Mouse (Mus musculus): ENCODE measurements around the gene Elmod1.
"Not testable (repeated sequence)": the region's sequence is repeated elsewhere in the genome, so short reads cannot be mapped to it uniquely, and the experiment has no call there.

Gene Elmod1

DNA sequence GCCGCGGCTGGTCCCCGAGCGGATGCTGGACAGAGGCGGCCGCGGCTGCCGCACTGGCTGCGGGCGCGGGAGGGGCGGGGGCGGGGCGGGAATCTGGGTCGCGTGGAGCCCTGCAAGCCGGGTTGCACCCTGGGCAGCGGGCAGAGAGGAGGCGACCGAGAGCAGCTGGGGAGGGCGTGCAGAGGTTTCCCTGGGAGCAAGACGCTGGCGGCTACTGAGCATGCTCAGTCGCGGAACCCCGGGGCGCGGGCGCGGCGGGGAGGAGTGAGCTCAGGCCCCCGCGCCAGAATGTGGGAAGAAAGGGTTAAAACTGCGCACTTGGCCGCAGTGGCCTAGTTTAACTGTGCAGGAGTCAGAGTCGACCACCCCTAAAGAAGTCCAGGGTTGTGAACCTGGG is at the start of gene Elmod1:
Gene Elmod1, minus strand, starts transcription at position 180 of the 397 bp plus-strand sequence.
- no peak for DNase-seq (ENCODE audit: low read depth, low spot score)

DNA sequence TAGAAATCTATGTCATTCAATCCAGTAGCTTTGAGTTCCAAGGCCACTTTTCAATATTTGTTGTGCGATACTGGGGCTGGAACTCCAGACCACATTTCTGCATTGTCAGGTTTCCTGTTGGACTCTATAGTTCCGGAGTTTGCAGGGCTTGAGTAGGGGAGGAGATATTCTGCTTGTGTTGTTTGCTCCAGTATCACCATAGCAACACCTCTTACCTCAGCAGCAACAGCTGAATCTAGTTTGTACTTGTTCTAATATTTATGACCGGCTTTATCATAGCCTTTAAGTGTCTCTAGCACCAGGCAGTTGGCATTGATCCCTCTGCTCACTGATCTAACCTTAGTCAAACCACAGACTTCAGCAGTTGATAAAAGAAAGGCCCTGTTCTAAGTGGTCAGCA is 47.7 kb upstream of the Elmod1 start:
- no peak for DNase-seq (ENCODE audit: low read depth, low spot score)

DNA sequence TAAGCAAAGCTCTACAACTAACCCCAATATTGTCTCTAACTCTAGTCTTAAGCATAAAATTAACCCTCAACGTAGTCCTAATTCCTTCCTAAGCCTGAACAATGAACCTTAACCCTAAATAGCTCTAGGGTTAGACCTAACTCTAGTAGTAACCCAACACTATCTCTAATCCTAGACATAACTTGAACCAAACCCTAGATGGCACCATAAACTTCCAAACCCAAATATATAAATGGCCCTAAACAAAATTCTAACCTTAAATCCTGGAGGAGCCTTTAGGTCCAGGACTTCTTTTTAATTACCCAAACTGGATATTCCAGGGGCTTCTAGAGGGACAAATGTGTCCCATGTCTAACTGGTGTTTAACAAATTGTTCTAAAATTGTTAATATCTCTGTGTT is 19.4 kb upstream of the Elmod1 start:
- DNase-seq (ENCODE audit: low read depth, low spot score): no peak

GRCm38 (mm10) chr9:53992567-53992966 is 17.5 kb upstream of the Elmod1 start:
- not testable (repeated sequence) for DNase-seq (ENCODE audit: low read depth, low spot score)

- DNase-seq (ENCODE audit: low read depth, low spot score): peak; percentile 44
Observed at GRCm38 (mm10) chr9:53990921-53991320, 15.8 kb upstream of the Elmod1 start.

DNA sequence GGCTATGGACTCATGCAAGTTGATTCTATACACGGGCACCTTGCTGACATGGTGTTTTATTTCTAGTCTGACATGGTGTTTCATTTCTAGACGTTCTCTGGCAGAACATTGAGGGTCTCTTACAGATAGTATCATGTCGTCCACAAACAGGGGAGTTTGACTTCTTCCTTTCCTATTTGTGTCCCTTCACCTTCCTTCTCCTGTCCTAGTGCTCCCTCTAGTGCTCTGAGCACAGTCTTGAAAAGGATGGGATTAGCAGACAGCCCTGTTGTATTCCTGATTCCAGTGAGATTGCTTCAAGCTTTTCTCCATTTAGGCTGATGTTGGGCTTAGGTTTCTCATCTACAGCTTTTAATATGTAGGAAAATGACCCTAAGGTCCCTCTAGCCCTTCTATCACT is 11.9 kb upstream of the Elmod1 start:
- DNase-seq (ENCODE audit: low read depth, low spot score): no peak

DNA sequence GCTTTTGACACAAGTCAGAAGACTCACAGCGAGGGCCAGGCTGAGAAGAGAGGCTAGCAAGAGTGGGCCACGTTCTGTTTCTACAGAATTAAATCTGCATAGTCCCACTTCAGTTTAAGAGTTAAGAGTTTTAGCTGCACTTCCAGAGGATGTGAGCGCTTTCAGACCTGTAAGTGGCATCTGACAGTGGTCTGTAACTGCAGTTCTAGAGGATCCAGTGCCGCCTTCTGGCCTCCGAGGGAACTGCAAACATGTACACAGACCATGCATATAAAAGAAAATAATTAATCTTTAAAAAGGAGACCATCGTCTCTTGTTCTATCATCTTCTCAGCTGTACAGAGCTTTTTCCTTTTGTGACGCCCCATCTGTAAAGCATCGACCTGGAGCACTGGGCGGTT is 9.8 kb upstream of the Elmod1 start:
- peak; percentile 51 for DNase-seq (ENCODE audit: low read depth, low spot score)

DNA sequence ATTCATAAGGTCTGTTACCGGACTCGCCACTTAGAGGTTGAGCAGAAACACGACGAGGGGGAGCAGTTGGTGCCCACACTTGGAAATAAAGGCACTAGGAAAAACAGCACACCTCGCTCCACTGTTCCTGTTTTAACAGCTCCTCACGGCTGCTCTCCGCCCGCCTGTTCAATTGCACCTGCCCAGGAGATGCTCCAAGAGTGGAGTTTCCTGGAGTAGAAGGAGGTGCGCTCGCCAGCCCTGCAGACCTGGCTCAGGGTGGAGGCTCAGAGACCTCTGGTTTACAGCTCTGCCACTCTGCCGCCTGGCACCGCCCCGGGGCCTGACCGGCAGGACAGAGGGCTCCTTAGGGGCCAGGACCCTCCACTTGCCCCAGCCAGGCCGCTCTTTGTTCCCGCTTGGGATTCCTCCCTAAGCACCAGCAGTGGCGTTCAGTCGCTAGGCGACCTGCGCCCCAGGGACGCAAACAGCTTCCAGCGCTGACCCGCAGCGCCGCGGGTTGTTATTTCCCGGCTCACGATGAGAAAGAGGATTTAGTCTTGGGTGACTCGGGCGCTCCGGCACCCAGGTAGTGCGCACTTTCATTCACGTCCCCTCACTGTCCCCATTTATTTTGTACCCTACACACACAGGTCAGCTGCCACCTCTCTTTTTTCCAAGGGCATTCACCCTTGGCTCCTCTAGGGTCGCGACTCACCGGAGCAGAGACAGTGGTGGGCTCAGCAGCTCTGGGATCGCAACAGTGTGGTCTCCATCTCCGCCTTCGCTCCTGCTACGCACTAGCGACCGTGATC is 576 bp downstream of the Elmod1 start:
- no peak for DNase-seq (ENCODE audit: low read depth, low spot score)

DNA sequence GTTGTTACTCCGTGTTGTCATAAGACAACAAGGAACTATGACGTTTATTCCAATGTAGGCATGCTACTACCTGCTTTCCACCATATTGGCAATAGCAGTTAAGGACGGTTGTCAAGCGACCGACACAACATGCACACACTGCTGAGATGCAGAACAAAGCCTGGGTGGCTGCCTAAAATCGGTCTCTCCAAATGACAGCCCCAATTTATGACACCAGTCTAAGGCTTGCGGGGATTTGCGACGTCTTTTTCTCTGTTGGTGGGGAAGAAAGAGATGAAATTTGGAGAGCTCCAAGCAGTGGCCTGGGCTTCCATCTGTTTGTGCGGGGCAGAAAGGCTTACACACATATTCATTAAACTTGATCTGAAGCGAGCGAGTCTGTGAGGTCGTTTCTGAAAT is 1.2 kb downstream of the Elmod1 start:
- DNase-seq (ENCODE audit: low read depth, low spot score): no peak

DNA sequence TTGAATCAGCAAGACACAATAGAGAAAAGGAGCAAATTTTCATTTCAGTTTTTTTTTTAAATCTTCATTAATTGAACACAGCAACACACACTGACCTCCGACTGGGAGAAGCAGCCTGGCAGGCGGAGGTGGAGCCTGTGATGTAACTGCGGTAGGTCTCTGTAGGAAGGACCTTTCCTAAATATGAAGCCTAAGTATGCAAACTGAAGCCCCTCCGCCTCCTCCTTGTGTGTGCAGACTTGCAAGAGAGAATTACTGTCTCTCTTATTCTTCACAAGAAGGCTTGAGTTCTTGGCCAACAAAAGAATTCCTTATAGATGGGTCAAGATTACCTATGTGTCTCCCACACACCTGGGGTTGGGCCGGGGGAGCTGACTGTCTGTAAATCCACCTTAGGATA is 1.9 kb downstream of the Elmod1 start:
- no peak for DNase-seq (ENCODE audit: low read depth, low spot score)

DNA sequence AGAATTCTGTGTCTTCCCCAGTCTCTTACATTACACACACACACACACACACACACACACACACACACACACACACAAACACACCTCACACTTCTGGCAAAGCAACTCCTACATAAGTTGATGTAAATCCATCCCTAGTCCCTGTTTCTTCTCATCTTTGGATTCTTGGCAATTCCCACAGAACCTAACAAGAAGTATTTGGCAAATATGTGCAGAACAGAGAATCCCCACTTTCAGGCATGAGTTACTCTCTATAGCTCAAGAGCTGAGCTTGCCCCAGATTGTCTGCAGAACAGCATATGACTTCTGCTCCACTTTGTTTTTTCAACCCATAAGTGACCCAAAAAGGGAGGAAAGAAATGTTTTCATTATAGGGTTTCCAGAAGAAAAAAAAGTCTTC is 2.7 kb downstream of the Elmod1 start:
- no peak for DNase-seq (ENCODE audit: low read depth, low spot score)

GRCm38 (mm10) chr9:53967610-53968368 is 7.3 kb downstream of the Elmod1 start:
- DNase-seq (ENCODE audit: low read depth, low spot score): no peak

GRCm38 (mm10) chr9:53957021-53957420 is 18.1 kb downstream of the Elmod1 start:
- no peak for DNase-seq (ENCODE audit: low read depth, low spot score)

DNA sequence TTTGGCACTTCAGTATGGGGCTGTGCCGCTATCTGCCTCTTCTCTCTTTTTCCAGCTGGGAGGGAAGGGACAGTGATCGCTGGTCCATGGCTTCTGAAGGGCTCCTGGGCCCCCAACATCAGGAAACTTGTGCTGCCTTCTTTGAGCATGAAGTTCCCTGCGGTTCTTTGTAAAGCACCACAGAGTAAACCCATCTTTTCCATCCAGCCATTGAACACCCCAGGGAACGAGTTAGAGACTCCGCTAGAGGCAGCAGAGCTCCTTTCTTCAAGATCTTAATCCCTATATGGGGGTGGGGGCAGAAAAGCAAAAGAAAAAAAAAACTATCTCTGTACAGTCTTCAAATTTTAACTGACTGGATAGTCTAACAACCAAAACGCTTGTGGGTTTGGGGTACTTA is 20.2 kb downstream of the Elmod1 start:
- no peak for DNase-seq (ENCODE audit: low read depth, low spot score)

DNA sequence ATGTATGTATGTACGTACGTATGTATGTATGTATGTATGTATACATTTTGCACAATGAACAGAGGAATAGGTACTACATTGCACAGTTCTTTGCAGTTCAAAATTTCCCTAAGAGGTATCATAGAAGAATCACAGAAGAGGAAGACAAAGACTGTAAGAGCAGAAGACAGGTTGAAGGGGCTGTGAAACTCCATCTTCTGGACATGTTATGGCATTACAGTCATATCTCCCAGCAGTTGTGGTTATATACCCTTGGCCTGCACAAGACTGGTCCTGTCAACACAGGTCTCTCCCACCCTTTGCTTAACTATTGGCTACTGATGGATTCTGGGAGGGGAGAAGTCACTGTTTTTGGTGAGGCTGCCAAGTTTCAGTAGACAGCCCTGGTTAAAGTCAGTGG is 27.6 kb downstream of the Elmod1 start:
- peak; percentile 36 for DNase-seq (ENCODE audit: low read depth, low spot score)

DNA sequence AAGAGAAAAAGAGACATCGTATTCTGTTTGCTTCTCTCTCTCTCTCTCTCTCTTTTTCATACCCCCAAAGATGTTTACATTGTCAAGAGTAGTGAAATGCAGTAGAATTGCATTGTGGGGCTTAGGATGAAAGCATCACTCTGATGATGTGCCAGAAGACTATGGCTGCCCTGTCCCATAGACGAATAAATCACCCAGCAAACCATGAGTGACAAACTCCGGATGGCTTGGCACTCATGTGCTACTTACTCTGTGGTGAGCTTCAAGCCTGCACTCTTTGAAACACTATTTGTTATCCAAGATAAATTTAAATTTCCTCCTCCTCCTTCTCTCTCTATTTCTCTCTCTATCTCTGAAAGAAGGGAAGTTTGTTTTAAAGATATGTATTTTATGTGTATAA is 36.5 kb downstream of the Elmod1 start:
- DNase-seq (ENCODE audit: low read depth, low spot score): no peak

DNA sequence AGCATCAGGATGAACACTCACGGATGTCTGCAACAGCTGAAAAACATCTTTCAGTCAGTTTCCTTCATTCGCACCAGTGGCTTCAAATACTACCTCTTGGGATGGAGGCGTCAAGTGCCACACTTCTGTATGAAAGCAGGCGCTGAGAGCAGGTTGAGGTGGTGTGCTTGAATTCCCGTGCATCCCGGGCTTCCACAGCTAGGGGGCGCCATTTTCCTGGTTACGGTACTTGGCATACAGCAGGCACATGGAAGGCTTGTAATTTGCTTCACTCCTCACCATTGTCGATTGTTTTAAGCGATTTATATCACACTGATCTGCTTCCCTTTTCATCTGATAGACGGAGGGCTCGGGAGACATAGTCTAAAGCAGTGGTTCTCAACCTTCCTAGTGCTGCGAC is 40.9 kb downstream of the Elmod1 start:
- DNase-seq (ENCODE audit: low read depth, low spot score): peak; percentile 60

DNA sequence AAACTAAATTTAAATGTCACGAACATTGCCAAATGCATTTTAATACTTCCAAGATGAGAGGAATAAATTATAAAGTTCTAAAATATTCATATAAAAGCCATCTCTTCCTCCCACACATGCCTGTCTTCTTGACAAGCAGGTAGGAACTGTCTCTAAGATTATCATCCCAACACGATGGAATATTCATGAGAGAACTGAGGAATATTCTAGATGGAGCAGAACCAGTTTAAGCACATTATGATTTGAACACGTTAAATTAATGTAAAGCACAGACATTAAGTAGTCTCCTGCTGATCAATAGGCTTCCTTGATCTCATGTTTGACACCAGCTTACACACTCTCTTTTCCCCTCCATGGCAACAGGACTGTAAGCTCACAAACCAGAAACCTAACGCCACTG is 41.7 kb downstream of the Elmod1 start:
- DNase-seq (ENCODE audit: low read depth, low spot score): no peak

DNA sequence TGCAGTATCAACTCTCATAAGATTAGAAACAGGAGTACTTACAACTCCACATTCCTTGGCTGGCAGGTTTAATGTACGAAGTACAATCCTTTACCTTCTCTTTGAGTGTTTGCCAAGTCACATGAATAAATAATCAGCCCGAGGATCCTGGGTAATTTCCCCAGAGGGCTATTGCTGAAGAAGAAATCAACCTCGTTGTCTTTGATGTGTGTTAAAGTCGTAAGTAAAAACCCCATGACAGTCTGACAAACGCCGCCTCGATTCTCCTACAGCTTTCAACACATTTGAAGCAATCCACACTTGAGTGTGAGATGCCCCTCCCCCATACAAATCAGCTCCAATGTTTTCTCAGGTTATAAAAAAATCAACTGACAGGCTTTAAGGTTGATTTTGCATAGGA is 44.2 kb downstream of the Elmod1 start:
- no peak for DNase-seq (ENCODE audit: low read depth, low spot score)

- no peak for DNase-seq (ENCODE audit: low read depth, low spot score)
Observed at GRCm38 (mm10) chr9:53921061-53921460, 54.0 kb downstream of the Elmod1 start.

- DNase-seq (ENCODE audit: low read depth, low spot score): no peak
Observed at GRCm38 (mm10) chr9:53915929-53916721, 59.0 kb downstream of the Elmod1 start.

DNA sequence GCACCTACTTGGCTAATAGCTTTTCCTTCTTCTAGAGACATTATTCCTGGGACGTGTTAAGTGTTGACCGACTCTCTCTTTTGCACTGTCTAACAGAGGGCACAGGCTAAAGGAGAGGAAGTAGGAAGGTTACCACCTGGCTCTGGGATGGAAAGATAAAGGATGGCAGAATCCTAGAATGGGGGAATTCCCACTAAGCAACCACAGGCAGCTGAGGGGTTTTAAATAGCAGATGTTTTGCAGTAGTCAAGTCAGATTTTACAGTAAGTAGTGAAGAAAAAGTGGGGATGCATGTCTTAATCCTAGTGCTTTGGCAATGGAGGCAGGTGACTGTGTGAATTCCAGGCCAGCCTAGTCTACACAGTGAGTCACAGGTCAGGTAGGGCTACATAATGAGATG is 64.3 kb downstream of the Elmod1 start:
- DNase-seq (ENCODE audit: low read depth, low spot score): no peak
